Mouse (Mus musculus): ENCODE measurements around the gene Krt13. TPM values are rescaled to one million over a fixed set of nuclear protein-coding genes. Genes with fewer than 3 reads are reported as not detected.
A peak's percentile ranks its signal among the peaks of the same experiment; 100 is the strongest.

Krt13 gene
- polyA plus RNA-seq, 1 experiment from 2014 or later = not detected

GRCm38 (mm10) chr11:100097819-100098218, 23.5 kb downstream of the Krt13 start:
- Histone ChIP-seq H3K4me1 (peaks cover 24% of the 10 kb centered on the region), H3K27me3 (ENCODE audit: low read depth, poor library complexity, severe bottlenecking) (no peaks in the 10 kb centered on the region), H3K36me3 (no peaks in the 10 kb centered on the region), H3K9me3 (replicated peaks) (no peaks in the 10 kb centered on the region), H3K27ac (no peak overlapping the region), H3K4me3 (no peak overlapping the region)
- WGBS = 78% methylated on average over 9 of the region's 9 CpGs
- DNase-seq (ENCODE audit: low spot score) = no peak

DNA sequence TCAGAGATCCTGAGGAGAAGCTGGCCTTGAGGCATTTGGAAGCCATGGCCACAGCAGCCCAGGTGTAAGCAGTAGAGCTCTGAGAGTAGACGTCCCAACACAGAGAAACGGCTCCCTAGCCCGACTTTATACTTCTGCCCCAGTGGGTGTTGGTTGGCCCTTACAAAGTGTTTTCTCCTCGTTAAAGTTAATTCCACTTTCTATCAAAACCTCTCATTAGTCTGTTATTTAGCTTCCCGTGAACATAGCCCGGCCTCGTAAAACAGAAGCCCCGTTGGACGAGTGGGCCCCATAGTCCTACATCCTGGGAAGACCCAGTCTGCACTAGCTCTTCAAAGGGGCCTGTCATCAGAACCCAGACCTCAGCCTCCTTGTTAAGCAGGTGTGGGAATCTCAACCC, 25.2 kb downstream of the Krt13 start, which contains the start of gene Krt35:
Krt35 (minus strand) TSS at position 101 of the 400 bp plus-strand sequence.
- DNase-seq (ENCODE audit: low spot score) = no peak

DNA sequence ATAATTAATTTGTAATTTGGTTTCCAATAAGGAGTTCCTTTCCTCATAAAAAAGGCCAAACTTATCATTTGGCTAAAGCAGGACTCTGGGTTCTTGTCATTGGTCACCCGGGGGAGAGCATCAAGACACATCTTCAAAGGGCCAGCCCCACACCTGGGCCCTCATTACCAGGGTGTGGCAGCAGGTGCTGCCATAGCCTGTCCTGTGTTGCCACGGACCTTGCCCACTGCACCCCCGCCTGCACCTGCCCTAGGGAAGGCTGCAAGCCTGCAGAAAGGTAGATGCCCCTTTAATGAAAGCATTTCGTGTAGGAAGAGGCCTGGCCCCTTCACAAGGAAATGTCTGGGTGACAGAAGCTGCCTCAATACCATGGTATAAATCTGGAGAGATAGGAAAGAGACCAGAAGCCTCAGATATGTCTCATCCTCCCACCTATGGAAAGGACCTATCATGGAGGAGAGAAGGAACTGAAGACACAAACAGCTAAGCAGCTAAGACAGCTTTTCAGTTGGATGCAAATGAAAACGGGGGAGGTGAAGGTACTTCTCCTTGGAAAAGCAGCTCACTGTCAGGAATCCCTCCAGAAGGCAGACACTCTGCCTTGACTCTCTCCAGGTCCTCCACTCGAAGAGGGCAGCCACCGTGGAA, 32.9 kb downstream of the Krt13 start:
- DNase-seq (ENCODE audit: low spot score) = no peak
- no peaks in the 10 kb centered on the region for H3K9me3 ChIP-seq (replicated peaks)
- no peak overlapping the region for H3K27ac ChIP-seq
- no peaks in the 10 kb centered on the region for H3K27me3 ChIP-seq (ENCODE audit: low read depth, poor library complexity, severe bottlenecking)
- 74% methylated on average over 7 of the region's 7 CpGs for WGBS
- no peaks in the 10 kb centered on the region for H3K36me3 ChIP-seq
- H3K4me1 ChIP-seq = no peaks in the 10 kb centered on the region
- H3K4me3 ChIP-seq = no peak overlapping the region

More for the DNA sequence above, 25.2 kb downstream of the Krt13 start, which contains the start of gene Krt35:
- H3K9me3 ChIP-seq (replicated peaks) = no peaks in the 10 kb centered on the region
- no peaks in the 10 kb centered on the region for H3K27me3 ChIP-seq (ENCODE audit: low read depth, poor library complexity, severe bottlenecking)
- no peaks in the 10 kb centered on the region for H3K36me3 ChIP-seq
- peaks cover 23% of the 10 kb centered on the region for H3K4me1 ChIP-seq
- peak within 1 kb of the TSS; percentile 25; the same call in 1 of the 2 replicates for H3K27ac ChIP-seq
- WGBS = 58% methylated on average over 9 of the region's 9 CpGs
- no peak within 1 kb of the TSS for H3K4me3 ChIP-seq

- WGBS = 93% methylated on average over 10 of the region's 10 CpGs
- Histone ChIP-seq H3K27ac (no peak within 1 kb of the TSS), H3K27me3 (ENCODE audit: low read depth, poor library complexity, severe bottlenecking) (no peaks in the 10 kb centered on the region), H3K9me3 (replicated peaks) (no peaks in the 10 kb centered on the region), H3K36me3 (no peaks in the 10 kb centered on the region), H3K4me3 (no peak within 1 kb of the TSS), H3K4me1 (no peaks in the 10 kb centered on the region)
- DNase-seq (ENCODE audit: low spot score) = no peak
These were observed 33.5 kb downstream of the Krt13 start, which contains the start of gene Krt32 for GRCm38 (mm10) chr11:100087861-100088260. Krt32 (minus strand) TSS chr11:100088226.

GRCm38 (mm10) chr11:100073873-100074272, 47.5 kb downstream of the Krt13 start:
- H3K27ac ChIP-seq = no peak overlapping the region
- H3K36me3 ChIP-seq = no peaks in the 10 kb centered on the region
- no peaks in the 10 kb centered on the region for H3K4me1 ChIP-seq
- H3K4me3 ChIP-seq = no peak overlapping the region
- no peaks in the 10 kb centered on the region for H3K9me3 ChIP-seq (replicated peaks)
- WGBS = 77% methylated on average over 1 of the region's 1 CpGs
- no peak for DNase-seq (ENCODE audit: low spot score)
- no peaks in the 10 kb centered on the region for H3K27me3 ChIP-seq (ENCODE audit: low read depth, poor library complexity, severe bottlenecking)

Other genes with a start within 250 kb of the Krt13 start
- gene Krtap9-1, start 248.2 kb downstream of the Krt13 start, polyA plus RNA-seq (2016; fragmentation: Nextera tagmentation; extraction: Ambion mirVana) = not detected in 2 replicates
- not detected in 2 replicates for gene Gm11567, start 242.4 kb downstream of the Krt13 start, polyA plus RNA-seq (2016; fragmentation: Nextera tagmentation; extraction: Ambion mirVana)
- gene Krtap31-1, start 213.6 kb downstream of the Krt13 start, polyA plus RNA-seq (2016; fragmentation: Nextera tagmentation; extraction: Ambion mirVana) = not detected in 2 replicates
- gene Gm11565, start 206.8 kb downstream of the Krt13 start, polyA plus RNA-seq (2016; fragmentation: Nextera tagmentation; extraction: Ambion mirVana) = not detected in 2 replicates
- gene Krtap31-2, start 185.3 kb downstream of the Krt13 start, polyA plus RNA-seq (2016; fragmentation: Nextera tagmentation; extraction: Ambion mirVana) = not detected in 2 replicates
- not detected in 2 replicates for gene Krtap9-5, start 173.1 kb downstream of the Krt13 start, polyA plus RNA-seq (2016; fragmentation: Nextera tagmentation; extraction: Ambion mirVana)
- not detected in 2 replicates for gene Krtap29-1, start 142.5 kb downstream of the Krt13 start, polyA plus RNA-seq (2016; fragmentation: Nextera tagmentation; extraction: Ambion mirVana)
- gene Krtap16-1, start 135.0 kb downstream of the Krt13 start, polyA plus RNA-seq (2016; fragmentation: Nextera tagmentation; extraction: Ambion mirVana) = not detected in 2 replicates
- 0.68 and 0.90 TPM in 2 replicates for gene Krtap17-1, start 127.6 kb downstream of the Krt13 start, polyA plus RNA-seq (2016; fragmentation: Nextera tagmentation; extraction: Ambion mirVana)
- gene Krt33a, start 105.4 kb downstream of the Krt13 start, polyA plus RNA-seq (2016; fragmentation: Nextera tagmentation; extraction: Ambion mirVana) = not detected in 2 replicates
- not detected in 2 replicates for gene Krt33b, start 91.7 kb downstream of the Krt13 start, polyA plus RNA-seq (2016; fragmentation: Nextera tagmentation; extraction: Ambion mirVana)
- not detected in 2 replicates for gene Krt34, start 80.0 kb downstream of the Krt13 start, polyA plus RNA-seq (2016; fragmentation: Nextera tagmentation; extraction: Ambion mirVana)
- not detected in 2 replicates for gene Krt31, start 71.0 kb downstream of the Krt13 start, polyA plus RNA-seq (2016; fragmentation: Nextera tagmentation; extraction: Ambion mirVana)
- not detected in 2 replicates for gene Krt32, start 33.3 kb downstream of the Krt13 start, polyA plus RNA-seq (2016; fragmentation: Nextera tagmentation; extraction: Ambion mirVana)
- gene Krt35, start 25.3 kb downstream of the Krt13 start, polyA plus RNA-seq (2016; fragmentation: Nextera tagmentation; extraction: Ambion mirVana) = 0.08 TPM in 1 of 2 replicates, not detected in the other
- not detected in 2 replicates for gene Krt36, start 15.9 kb downstream of the Krt13 start, polyA plus RNA-seq (2016; fragmentation: Nextera tagmentation; extraction: Ambion mirVana)
- 1.6 and 8.4 TPM in 2 replicates for gene Krt15, start 14.4 kb upstream of the Krt13 start, polyA plus RNA-seq (2016; fragmentation: Nextera tagmentation; extraction: Ambion mirVana)
- gene Krt19, start 27.1 kb upstream of the Krt13 start, polyA plus RNA-seq (2016; fragmentation: Nextera tagmentation; extraction: Ambion mirVana) = 11.1 and 13.9 TPM in 2 replicates
- gene Krt9, start 71.7 kb upstream of the Krt13 start, polyA plus RNA-seq (2016; fragmentation: Nextera tagmentation; extraction: Ambion mirVana) = not detected in 2 replicates
- gene Krt14, start 86.0 kb upstream of the Krt13 start, polyA plus RNA-seq (2016; fragmentation: Nextera tagmentation; extraction: Ambion mirVana) = 8.0 and 32.0 TPM in 2 replicates
- gene Krt16, start 127.3 kb upstream of the Krt13 start, polyA plus RNA-seq (2016; fragmentation: Nextera tagmentation; extraction: Ambion mirVana) = not detected in 2 replicates
- 1.3 and 7.6 TPM in 2 replicates for gene Krt17, start 139.5 kb upstream of the Krt13 start, polyA plus RNA-seq (2016; fragmentation: Nextera tagmentation; extraction: Ambion mirVana)
- gene Krt42, start 148.3 kb upstream of the Krt13 start, polyA plus RNA-seq (2016; fragmentation: Nextera tagmentation; extraction: Ambion mirVana) = 0.21 TPM in 1 of 2 replicates, not detected in the other
- gene Eif1, start 198.3 kb upstream of the Krt13 start, polyA plus RNA-seq (2016; fragmentation: Nextera tagmentation; extraction: Ambion mirVana) = 1,486 and 1,565 TPM in 2 replicates
- gene Gast, start 212.8 kb upstream of the Krt13 start, polyA plus RNA-seq (2016; fragmentation: Nextera tagmentation; extraction: Ambion mirVana) = not detected in 2 replicates
- 0.85 and 1.3 TPM in 2 replicates for gene Hap1, start 234.6 kb upstream of the Krt13 start, polyA plus RNA-seq (2016; fragmentation: Nextera tagmentation; extraction: Ambion mirVana)